Mouse (Mus musculus): ENCODE measurements at regions not wholly inside any gene's neighbourhood (a gene's known extent, or its start where the extent isn't known, plus 50 kb on each side); places are given as distances from the start of the nearest gene placed in this dataset.

DNA sequence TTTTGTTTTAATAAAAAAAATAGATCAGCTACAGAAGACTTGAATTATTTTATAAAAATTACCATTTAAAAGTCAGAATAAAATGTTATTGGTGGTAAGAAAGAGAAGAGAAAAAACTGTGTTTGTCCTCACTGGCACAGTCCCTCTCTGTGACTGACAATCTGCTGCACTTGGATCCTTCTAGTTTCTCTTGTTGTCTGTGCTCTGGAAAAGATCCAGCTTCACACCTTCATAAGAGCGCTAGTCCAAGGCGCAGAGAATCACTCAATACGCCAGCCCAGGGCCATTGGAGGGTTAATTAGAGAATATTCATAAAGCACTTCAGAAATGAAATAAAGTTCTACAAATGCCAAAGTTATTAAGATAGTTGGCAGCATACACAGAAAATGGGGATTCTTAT, 153.8 kb downstream of the Lmbrd1 start:
- DNase-seq (ENCODE audit: low spot score), result no peak

DNA sequence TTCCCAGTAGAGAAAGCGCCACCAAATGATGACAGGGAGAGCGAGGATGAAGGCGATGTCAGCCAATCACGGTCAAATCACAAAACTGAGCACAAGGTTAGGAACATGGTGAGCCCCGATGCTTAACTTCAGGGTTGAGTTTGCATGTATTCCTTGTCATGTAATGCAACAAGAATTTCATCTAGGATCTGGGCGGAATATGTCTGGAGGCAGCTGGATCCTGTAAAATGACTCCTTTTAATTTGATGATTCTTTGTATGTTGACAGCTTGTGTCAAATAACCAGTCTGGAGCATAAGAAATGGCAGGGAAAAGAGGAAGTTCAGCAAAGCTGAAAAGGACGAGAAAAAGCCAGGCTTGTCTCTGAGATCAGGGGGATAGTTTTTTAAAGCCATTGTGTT, 188.4 kb downstream of the Lmbrd1 start:
- DNase-seq (ENCODE audit: low spot score), result no peak

DNA sequence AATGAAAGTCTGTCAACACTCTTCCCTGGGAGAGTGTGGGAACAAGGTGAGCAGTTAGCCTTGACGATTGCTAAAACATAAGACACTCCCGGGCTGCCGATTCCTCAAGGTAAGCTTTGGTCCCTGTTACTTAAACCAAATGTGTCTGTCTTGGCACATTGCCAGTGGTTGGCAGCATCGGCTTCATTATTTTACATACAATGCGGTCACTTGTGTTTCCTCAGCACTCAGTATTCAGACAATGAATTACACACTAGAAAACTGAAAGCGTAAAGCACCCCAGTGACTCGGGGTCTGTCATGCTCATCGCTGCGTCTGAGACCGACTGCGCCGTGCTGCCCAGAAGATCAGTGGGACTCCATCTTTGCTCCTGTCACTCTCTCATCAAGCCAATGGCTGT, 191.3 kb downstream of the Lmbrd1 start:
- DNase-seq (ENCODE audit: low spot score), result no peak

DNA sequence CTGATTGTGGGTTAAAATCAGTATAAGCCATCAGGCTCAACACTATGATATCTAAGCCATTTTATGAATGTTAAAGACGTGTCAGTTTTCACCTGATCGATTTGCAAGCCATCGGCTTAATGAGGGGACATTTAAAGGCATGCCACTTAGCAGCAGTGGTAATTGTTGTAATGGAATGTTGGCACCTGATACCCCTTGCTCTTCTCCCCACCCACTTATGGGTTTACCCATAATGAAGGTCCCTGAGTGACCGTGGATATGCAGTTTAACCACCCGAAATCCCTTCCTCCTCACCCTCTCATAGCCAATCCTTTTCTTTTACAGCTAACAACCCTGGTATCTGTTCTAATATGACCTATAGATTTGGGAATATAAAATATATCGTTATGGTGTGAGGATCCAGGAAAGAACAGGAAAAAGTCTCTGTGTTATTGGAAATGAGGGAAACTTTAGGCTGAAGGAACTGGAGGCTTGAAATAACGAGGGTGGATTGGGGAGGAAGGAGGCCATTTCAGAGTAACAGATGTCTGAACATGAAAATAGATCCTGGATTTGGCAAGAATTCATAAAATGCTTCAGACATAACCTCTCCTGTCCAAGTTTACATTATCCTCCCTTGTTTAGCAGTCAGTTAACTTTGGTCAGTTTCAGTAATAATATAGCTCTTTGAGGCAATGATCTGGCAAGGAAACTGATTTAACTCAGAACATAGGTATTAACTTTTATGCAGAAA, 192.4 kb downstream of the Lmbrd1 start:
- no peak for DNase-seq (ENCODE audit: low spot score)

DNA sequence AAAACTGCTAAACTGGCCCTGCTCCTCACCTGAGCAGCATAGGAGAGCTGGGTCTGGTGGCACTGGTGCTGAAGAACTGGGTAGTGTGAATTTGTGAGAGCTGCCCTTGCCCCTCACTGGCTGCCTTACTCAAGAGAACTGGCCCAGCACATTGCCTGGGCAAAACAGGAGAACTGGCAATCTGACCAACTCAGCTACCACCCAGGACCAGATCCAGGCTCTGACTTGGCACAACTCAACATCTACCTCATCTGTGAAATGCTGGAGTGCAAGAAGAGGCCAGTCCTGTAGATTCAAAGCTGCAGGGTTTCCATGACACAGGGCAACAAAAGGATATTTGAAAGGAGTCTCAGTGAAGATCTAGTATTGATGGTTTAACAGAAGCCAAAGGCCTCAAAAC, 198.6 kb downstream of the Lmbrd1 start:
- DNase-seq (ENCODE audit: low spot score), result no peak

DNA sequence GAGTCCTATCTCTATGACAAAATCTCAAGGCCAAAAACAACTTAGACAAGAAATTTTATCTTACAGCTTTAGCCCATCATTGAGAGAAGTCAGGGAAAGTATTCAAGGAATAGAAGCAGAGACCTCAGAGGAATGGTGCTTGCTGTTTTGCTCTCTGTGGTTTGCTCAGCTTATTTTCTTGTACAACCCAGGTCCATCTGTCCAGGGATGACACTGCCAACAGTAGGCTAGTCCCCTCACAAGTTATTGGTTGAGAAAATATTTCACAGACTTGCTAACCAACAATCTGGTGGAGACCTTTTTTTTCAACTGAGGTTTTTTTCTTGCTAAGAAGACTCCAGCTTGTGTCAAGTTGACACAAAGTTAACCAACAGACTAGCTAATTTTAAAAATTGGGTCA, 205.2 kb downstream of the Lmbrd1 start:
- DNase-seq (ENCODE audit: low spot score), result no peak

DNA sequence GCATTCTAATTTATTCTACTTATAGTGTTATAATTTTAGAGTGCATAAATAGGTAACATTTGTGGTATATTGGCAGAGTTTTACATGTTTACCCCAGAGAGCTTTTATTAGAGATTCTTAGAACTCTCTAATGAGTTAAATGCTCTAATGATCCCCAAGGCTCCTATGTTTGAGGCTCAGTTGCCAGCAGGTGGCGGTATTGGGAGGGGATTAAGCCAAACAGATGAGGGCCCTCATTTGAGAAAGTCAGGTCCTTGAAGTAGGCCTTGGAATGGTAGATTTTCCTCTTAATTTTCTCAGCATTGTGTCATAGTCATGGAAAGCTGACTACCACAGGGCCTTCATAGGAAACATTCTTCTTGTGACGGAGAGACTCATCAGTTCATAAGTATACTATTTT, 222.8 kb downstream of the Lmbrd1 start:
- peak; percentile 77 for DNase-seq (ENCODE audit: low spot score)

DNA sequence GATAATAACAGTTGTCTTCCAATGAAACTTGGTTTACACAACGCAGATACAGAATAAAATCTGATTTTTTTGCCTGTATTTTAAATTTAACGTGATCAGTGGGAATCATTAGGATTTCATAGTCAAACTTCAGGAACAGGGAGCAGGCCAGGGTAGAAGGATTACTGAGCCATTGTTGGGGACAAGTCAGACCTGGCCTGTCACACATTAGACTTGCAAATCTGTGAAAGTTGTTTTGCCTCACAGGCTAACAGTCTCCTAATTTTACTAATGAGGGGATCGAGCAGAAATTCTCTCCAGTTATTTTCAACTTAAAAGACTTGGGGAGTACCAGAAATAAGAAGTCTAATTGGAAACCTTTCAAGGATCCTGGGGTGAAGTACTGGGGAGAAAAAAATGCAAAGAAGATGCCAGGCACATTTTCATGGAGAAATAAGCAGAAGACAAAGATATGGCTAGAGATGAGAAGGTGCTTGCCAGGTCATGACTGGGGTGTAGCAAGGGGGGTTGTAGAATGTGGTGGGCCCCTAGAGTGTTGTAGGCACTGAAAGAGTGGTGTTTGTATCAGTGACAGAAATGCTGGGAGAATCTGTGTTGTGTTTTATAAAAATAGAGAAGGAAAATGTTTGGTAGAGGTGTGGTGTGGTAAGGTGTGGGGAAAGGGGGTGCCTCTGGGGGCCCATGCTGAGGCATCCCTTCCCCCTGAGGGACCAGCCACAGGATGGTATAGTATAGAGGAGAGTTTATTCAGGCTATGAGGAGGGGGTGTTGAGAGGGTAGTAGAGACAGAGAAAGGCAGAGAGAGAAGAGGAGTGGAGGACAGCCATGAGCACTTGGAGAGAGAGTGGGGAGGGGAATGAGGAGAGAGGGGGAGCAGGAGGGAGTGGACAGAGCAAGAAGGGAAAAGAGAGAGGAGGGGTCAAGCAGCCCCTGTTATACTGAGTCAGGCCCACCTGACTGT, 260.2 kb downstream of the Lmbrd1 start:
- no peak for DNase-seq (ENCODE audit: low spot score)

DNA sequence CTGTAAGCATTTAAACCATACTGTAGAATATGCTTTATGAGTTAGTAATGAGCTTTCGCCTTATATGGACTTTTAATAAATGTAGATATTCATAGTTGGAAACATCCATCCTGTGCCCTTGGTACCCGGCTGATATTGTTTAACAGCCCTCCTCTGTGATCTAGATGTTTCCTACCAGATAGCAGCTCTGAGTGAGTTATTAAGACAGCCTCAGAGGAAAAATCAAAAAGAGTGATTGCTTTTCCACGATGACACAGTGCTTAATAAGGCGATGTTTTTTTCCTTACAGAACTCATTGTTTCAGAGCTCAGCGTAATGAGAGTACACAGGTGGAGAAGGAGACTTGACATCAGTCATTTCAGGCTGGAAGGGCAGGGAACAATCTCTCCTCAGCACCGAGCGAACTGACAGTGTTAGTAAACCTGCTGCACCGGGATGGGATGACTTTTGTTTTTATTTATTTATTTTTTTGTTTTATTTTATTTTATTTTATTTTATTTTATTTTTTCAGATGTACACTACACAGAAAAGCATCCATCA, 264.4 kb downstream of the Lmbrd1 start:
- no peak for DNase-seq (ENCODE audit: low spot score)

DNA sequence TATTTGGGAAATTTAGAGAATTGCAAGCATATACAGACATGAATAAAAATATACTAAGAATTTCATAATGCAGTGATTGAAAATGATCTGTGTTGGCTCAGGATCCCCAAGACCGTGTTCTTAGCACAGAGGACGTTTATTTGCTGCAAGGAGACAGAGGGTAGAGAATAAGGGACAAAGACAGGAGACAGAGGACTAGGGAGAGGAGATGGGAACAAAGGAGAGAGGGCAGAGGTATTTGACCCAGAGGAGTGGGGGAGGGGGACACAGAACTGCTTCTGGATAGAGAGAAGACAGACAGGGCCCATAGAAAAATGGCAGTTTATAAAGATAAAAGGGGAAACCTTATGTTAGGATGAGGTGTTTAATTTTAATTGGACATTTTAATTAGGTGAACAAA, 265.0 kb downstream of the Lmbrd1 start:
- no peak for DNase-seq (ENCODE audit: low spot score)

DNA sequence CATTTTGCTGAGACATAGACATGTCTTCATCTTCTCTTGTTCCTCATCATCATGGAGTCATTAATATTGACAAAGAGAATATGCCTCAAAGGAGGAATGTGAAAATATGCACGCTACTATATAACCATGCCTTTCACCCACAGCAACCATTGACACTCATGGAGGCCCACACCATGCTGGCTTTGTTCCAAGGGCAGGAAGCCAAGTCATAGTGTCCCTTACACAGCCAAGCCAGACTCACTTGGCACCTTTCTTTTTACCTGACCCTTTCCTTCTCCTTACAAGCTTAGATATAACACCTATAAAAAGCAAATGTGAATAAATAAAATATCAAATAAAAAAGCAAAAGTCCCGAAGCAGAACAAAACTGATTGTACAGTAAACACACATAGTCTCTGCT, 294.3 kb downstream of the Lmbrd1 start:
- DNase-seq (ENCODE audit: low spot score), result no peak

DNA sequence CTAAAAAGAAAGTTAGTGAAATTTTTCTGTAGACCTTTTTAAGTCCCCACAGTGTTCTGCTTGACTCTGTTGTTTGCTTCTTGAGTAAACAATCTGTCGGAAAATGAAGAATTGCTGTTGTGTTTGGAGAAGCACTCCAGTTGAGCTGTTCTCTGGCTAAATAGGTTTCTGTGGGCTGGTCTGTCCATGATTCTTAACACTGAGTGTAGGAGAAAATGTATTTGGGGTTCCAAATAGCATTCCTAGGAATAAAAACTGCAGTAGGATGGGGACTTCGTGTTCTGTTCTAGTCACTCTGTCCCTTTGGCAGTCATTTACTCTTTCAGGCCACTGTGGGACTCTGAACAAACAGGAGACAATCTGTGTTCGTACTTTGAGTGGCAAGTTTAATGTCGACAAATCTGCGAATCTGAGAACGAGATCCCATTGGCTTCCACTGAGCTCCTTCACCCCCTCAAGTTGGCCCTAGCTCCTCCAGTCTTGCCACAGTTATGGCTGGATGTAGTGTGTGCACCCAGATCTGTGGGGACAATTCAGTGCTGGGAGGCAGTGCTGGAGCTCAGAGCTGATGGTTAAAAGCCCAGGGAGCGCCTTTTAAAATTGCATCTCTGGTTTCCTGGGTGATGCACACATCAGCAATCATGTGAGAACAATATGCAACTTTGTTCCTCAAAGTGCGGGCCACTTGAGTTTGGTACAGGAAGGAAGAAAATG, 330.2 kb downstream of the Lmbrd1 start:
- no peak for DNase-seq (ENCODE audit: low spot score)

DNA sequence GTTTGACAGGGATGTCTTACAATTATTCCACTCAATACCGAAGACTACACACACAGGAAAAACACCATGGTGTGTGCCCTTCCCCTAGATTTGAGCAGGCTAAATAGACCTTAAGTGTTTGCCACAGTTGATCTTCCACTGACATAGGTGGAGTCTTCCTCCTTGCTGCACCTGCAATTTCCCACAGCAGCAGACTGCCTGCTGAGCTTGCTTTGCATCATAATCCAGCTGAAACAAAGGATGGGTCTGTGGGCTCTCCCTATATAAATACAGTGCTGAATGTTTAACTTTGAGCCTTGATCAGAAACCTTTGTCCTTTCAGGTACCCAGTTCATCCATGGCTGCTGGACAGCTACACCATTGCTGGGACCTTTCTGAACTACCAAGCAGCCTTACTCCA, 334.3 kb downstream of the Lmbrd1 start:
- no peak for DNase-seq (ENCODE audit: low spot score)
